Mouse (Mus musculus): ENCODE data around the gene Trappc12. TPM values are rescaled to one million over a fixed set of nuclear protein-coding genes. Genes with fewer than 3 reads are reported as not detected.

The Trappc12 gene
- polyA plus RNA-seq, 1 experiment from 2014 or later = 42.5 TPM

DNA sequence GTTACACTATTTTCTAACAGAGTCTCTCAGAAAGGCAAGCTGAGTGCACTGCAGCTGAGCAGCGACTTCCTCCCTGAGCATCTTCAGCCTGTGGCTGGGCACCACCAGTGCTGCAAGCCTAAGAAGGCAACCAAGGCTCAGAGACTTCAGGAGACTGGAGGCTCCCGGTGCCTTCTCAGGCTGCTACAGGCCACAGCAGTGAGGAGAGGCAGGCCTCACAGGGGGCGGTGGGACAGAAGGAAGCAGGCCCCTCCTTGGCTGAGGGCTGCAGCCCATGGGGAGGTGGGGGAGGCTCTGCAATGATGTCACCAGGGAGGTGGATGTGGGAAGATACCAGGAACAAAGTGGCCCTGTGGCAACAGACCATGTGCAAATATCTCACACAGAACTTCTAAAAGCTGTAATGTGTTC, 50.2 kb downstream of the Trappc12 start:
- Histone ChIP-seq H3K4me1 (peaks cover 25% of the 10 kb centered on the region), H3K36me3 (peaks cover 24% of the 10 kb centered on the region), H3K27me3 (no peaks in the 10 kb centered on the region), H3K27ac (peak overlapping the region; percentile 19), H3K9me3 (replicated peaks) (no peaks in the 10 kb centered on the region), H3K4me2 (no peak overlapping the region), H3K4me3 (replicated peaks) (no peak overlapping the region), H3K9ac (no peak overlapping the region)
- WGBS = 32% methylated on average over 3 of the region's 3 CpGs
- no peak for ATAC-seq (replicated peaks; ENCODE audit: low FRiP score)

DNA sequence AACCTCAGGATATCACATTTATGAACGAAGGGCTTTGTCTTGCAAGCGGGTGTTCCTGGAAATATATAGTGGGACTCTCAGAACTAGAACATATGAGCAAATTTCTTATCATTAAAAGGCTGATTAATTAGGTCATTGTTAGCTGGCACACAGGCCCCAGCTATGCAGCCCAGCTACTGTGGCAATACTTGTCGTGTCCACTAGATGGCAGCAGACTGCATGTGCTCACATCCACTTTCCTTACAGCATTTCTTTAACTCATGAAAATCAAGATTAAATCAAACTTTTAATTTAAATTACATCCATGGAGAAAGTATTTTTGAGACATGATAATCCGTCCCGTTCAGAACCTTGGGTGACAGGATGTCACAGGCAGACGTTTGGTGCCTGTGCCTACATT, 50.6 kb downstream of the Trappc12 start:
- Histone ChIP-seq H3K9ac (no peak overlapping the region), H3K27ac (no peak overlapping the region; the same call in 1 of the 2 replicates), H3K27me3 (no peaks in the 10 kb centered on the region), H3K36me3 (peaks cover 28% of the 10 kb centered on the region), H3K4me3 (replicated peaks) (no peak overlapping the region), H3K4me2 (no peak overlapping the region), H3K4me1 (peaks cover 20% of the 10 kb centered on the region), H3K9me3 (replicated peaks) (no peaks in the 10 kb centered on the region)
- WGBS = 9% methylated on average over 6 of the region's 6 CpGs
- no peak for ATAC-seq (replicated peaks; ENCODE audit: low FRiP score)

DNA sequence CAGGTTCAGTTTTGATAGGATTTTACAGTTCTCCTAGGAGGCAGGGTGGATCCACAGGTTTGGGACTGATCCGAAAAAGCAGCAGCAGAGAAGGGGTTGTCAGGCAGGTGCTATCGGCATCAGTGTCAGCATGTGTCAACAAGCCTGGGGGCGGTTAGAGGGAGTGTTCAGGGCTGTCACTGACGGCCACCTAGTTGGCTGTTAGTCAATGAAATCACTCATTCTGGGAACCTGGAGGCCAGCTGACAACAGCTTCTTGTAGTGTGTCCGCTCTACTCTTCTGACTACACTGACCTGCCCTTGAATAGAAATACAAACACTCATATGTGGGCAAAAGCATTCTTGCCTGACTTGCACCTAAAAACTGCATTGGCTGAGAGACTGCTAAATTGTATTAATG, 51.2 kb downstream of the Trappc12 start:
- Histone ChIP-seq H3K4me1 (peaks cover 14% of the 10 kb centered on the region), H3K9me3 (replicated peaks) (no peaks in the 10 kb centered on the region), H3K27me3 (no peaks in the 10 kb centered on the region), H3K9ac (no peak overlapping the region), H3K4me3 (replicated peaks) (no peak overlapping the region), H3K4me2 (no peak overlapping the region), H3K36me3 (peaks cover 33% of the 10 kb centered on the region), H3K27ac (no peak overlapping the region)
- WGBS = 73% methylated on average over 5 of the region's 5 CpGs
- ATAC-seq (replicated peaks; ENCODE audit: low FRiP score) = no peak

DNA sequence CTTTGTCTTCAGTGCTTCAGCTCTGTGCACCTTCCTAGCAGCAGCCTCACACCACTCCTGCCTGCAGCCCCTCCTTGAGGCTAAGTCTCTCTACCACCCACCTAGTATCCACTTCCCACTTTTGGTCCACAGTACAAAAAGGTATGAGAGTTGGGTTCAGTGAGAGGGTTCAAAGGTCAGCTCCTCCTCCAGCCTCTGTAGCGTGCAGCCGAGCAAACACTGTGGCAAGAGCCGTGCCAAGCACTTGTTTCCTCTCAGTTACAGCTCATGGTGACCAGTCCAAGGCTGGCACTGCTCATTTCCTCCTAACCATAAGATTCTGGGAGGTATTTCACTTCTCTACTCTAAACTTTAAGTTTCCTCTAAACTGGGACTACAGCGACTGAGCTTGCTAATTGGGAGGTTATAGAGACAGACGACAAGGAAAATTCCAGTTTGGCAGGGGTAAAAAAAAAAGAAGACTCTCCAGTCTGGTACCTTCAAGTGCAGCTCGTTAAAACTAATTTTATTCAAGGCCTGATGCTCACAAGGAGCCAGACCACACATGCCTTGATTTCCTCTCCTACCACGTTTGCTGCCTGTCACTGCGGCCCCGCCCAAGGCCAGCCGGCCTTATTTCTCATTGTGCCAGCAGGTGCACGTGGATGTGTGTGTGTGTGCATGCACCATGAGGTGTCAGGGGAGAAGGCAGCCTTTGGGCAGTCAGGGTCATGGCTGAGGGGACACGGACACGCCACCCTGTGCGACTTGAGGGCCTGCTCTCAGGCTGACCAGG, 52.3 kb downstream of the Trappc12 start:
- no peak for ATAC-seq (replicated peaks; ENCODE audit: low FRiP score)
- H3K27ac ChIP-seq = no peak overlapping the region
- WGBS = 75% methylated on average over 14 of the region's 14 CpGs

DNA sequence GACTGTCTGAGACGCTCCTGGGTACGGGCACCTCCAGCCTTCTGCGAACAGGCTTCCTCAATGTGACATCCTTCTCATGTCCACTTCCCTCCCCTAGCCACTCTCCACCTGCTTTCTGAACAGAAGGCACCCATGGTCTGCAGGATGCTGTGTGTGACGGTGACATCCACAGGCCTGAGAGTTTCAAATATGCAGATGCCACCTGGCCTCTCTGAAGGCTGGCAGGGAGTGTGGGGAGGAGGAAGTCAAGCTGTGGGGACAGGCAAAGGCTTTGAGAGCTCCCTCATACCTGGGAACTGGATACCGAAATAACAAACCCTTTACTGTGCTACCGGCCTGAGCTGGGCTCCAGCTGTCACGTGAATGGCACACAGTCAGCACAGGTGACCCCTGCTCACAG, 55.5 kb downstream of the Trappc12 start:
- H3K9ac ChIP-seq = no peak overlapping the region
- no peak overlapping the region for H3K27ac ChIP-seq
- no peak overlapping the region for H3K4me2 ChIP-seq
- peaks cover 54% of the 10 kb centered on the region for H3K36me3 ChIP-seq
- no peaks in the 10 kb centered on the region for H3K9me3 ChIP-seq (replicated peaks)
- no peak overlapping the region for H3K4me3 ChIP-seq (replicated peaks)
- 88% methylated on average over 7 of the region's 7 CpGs for WGBS
- ATAC-seq (replicated peaks; ENCODE audit: low FRiP score) = no peak
- 0 out of 2 replicates have a peak, but pooled peaks cover 4% of the 10 kb centered on the region for H3K4me1 ChIP-seq
- no peaks in the 10 kb centered on the region for H3K27me3 ChIP-seq

More for the DNA sequence above, 52.3 kb downstream of the Trappc12 start:
- Histone ChIP-seq H3K27me3 (no peaks in the 10 kb centered on the region), H3K4me3 (replicated peaks) (no peak overlapping the region), H3K9ac (no peak overlapping the region), H3K4me2 (no peak overlapping the region), H3K36me3 (peaks cover 31% of the 10 kb centered on the region), H3K9me3 (replicated peaks) (no peaks in the 10 kb centered on the region), H3K4me1 (peaks cover 13% of the 10 kb centered on the region; the same call in 1 of the 2 replicates)

DNA sequence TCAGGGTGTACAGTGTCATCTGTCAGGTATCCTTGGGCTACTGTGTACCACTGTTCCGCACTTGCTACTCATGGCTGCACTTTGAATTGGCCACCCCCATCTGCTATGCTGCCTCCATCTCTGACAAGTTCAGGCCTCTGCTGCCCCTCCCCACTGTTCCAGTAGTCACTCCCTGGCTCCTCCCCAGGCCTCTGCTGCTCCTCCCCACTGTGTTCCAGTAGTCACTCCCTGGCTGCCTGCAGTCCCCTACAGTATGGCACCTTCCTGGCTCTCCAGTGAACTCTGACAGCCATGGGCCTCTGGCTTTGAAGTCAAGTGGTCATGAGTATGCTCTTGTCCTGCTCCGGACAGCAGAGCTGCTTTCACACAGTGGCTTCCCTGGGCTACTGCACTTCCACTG, 56.0 kb downstream of the Trappc12 start:
- Histone ChIP-seq H3K36me3 (peaks cover 60% of the 10 kb centered on the region), H3K9me3 (replicated peaks) (no peaks in the 10 kb centered on the region), H3K4me3 (replicated peaks) (no peak overlapping the region), H3K27ac (no peak overlapping the region), H3K4me1 (0 out of 2 replicates have a peak, but pooled peaks cover 4% of the 10 kb centered on the region), H3K4me2 (no peak overlapping the region), H3K27me3 (no peaks in the 10 kb centered on the region), H3K9ac (no peak overlapping the region)
- ATAC-seq (replicated peaks; ENCODE audit: low FRiP score) = no peak
- 68% methylated on average over 2 of the region's 2 CpGs for WGBS

DNA sequence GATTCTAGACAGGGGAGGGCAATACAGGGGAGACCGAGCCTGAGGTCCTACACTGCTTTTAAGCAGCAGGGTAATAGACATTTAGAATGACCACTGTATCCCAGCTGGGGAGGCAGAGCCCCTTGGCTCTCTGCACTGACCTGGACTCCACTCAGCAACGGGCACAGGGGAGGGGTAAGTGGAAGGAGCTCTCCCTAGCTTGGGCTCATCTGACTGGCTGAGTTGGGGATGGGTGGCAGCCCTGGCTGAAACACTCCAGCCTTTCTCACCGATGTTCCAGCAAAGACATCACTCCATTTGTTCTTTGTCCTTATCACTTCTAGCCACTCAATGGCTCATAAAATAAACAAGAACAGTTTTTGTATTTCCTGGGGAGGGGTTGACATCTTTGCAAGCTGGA, 56.5 kb downstream of the Trappc12 start:
- no peak overlapping the region for H3K9ac ChIP-seq
- H3K9me3 ChIP-seq (replicated peaks) = no peaks in the 10 kb centered on the region
- ATAC-seq (replicated peaks; ENCODE audit: low FRiP score) = no peak
- no peaks in the 10 kb centered on the region for H3K27me3 ChIP-seq
- 69% methylated on average over 3 of the region's 3 CpGs for WGBS
- no peak overlapping the region for H3K4me3 ChIP-seq (replicated peaks)
- no peak overlapping the region for H3K27ac ChIP-seq
- H3K4me2 ChIP-seq = no peak overlapping the region
- peaks cover 64% of the 10 kb centered on the region for H3K36me3 ChIP-seq
- 0 out of 2 replicates have a peak, but pooled peaks cover 4% of the 10 kb centered on the region for H3K4me1 ChIP-seq

DNA sequence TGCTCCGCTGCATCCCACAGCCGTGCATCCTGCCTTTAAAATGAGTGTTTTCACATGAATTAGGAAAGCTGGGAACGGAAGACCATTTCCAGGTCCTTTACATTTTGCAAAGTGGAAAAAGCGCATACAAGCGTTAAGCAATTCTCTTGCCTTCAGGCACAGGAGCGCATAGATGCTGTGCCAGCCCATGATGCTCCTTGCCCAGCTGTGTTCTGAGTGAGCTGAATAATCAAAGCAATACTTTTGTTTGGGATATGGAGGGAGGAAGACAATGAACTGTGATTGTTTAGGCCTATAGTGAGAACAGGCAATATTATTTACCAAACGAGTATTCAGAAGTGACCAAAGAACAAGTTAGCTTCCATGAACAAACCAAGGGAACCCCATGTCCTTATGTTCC, 59.5 kb downstream of the Trappc12 start:
- no peak for ATAC-seq (replicated peaks; ENCODE audit: low FRiP score)
- H3K4me3 ChIP-seq (replicated peaks) = no peak overlapping the region
- H3K9ac ChIP-seq = no peak overlapping the region
- no peaks in the 10 kb centered on the region for H3K9me3 ChIP-seq (replicated peaks)
- H3K27ac ChIP-seq = no peak overlapping the region
- peaks cover 54% of the 10 kb centered on the region for H3K36me3 ChIP-seq
- H3K4me1 ChIP-seq = no peaks in the 10 kb centered on the region
- H3K4me2 ChIP-seq = no peak overlapping the region
- H3K27me3 ChIP-seq = no peaks in the 10 kb centered on the region
- 91% methylated on average over 7 of the region's 7 CpGs for WGBS

DNA sequence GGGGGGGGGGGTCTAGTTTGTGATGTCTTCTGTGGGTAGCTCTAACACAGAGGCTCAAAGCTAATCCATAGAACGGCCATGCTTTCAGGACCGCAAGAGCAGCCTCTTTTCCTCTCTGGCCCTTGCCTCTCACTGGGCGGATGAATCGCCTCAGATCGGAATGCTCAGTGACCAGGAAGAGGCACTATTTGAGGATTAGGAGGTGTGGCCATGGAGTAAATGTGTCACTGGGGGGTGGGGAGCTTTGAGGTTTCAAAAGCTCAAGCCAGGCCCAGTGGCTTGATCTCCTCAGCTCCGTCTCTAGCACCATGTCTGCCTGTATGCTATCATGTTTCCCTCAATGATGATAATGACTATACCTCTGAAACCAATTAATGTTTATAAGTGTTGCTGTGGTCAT, 61.3 kb downstream of the Trappc12 start:
- no peaks in the 10 kb centered on the region for H3K4me1 ChIP-seq
- H3K4me2 ChIP-seq = no peak overlapping the region
- H3K9ac ChIP-seq = no peak overlapping the region
- no peak for ATAC-seq (replicated peaks; ENCODE audit: low FRiP score)
- H3K27ac ChIP-seq = no peak overlapping the region
- peaks cover 42% of the 10 kb centered on the region for H3K36me3 ChIP-seq
- 93% methylated on average over 6 of the region's 6 CpGs for WGBS
- H3K27me3 ChIP-seq = no peaks in the 10 kb centered on the region
- no peaks in the 10 kb centered on the region for H3K9me3 ChIP-seq (replicated peaks)
- H3K4me3 ChIP-seq (replicated peaks) = no peak overlapping the region

DNA sequence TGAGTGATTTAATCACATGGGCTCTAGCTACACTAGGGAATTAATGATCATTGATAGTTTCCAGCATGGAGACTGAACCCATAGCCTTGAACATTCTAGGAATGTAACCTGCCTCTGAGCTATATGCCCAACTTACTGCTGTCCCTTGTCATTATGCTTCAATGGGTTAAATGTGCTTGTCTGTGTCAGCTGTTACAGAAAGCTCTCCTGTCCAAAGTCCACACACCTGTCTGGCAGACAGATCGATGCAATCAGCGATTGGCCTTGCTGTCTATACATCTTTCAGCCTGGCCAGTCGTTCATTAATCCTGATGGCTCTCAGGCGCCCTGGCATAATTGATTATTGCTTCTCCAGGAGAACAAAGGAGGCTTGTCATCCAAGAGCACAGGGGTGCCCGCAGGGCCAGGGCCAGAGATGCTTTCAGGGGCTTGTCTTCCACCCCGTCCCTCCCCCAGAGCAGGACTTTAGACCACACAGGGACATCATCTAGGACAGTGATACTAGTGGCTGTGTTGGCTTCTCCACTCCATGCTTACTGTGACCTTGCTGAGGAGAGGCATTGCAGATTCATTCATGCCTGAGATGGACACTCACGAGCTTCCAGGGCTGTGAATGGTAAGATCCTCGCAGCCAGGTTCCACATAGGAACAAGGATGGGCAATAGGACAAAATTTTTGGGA, 63.9 kb downstream of the Trappc12 start:
- WGBS = 68% methylated on average over 8 of the region's 8 CpGs
- ATAC-seq (replicated peaks; ENCODE audit: low FRiP score) = no peak
- Histone ChIP-seq H3K4me3 (replicated peaks) (no peak overlapping the region), H3K4me1 (no peaks in the 10 kb centered on the region), H3K36me3 (peaks cover 52% of the 10 kb centered on the region), H3K9ac (no peak overlapping the region), H3K27me3 (no peaks in the 10 kb centered on the region), H3K9me3 (replicated peaks) (no peaks in the 10 kb centered on the region), H3K4me2 (no peak overlapping the region), H3K27ac (no peak overlapping the region)

DNA sequence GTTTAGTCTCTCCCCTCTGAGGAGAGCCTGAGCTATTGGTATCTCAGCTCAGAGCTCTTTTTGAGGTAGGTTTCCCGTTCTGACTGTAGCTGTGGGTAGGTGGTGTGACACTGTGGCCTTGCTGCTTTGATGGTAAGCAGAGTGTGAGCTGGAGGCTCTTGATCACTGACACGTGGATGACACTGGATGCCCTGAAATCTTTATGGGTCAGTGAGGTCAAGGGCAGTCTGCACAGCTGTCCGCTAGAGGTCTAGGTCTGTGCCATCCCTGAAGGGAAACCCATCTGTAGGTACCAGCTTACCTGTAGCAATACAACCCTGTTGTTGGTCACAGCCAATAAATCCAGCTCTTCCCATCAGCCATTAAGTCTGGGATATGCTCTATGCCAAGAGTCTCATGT, 64.5 kb downstream of the Trappc12 start:
- no peak for ATAC-seq (replicated peaks; ENCODE audit: low FRiP score)
- Histone ChIP-seq H3K36me3 (peaks cover 52% of the 10 kb centered on the region), H3K4me3 (replicated peaks) (no peak overlapping the region), H3K9ac (no peak overlapping the region), H3K27me3 (no peaks in the 10 kb centered on the region), H3K27ac (no peak overlapping the region), H3K9me3 (replicated peaks) (no peaks in the 10 kb centered on the region), H3K4me2 (no peak overlapping the region), H3K4me1 (no peaks in the 10 kb centered on the region)
- 41% methylated on average over 3 of the region's 3 CpGs for WGBS

DNA sequence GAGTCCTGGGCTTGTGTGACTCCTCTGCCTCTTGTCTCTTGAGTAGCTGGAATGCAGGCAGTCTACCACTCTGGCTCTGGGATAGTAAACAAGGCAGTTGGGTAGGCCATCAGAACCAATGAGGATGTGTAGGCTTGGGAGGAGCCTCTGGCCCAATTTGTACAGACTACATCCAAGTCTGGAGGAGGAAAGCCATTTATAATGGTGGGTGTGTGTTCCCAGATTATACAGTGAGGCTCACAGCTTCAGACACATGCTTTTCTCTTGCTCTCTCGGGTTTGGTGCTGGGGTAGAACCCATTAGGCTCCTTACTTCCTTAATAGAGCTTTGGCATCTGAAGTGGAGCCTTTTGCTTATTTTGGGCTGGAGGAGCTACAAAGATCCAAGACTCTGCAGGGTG, 65.6 kb downstream of the Trappc12 start:
- H3K27me3 ChIP-seq = no peaks in the 10 kb centered on the region
- H3K9me3 ChIP-seq (replicated peaks) = no peaks in the 10 kb centered on the region
- no peak overlapping the region for H3K4me2 ChIP-seq
- H3K9ac ChIP-seq = no peak overlapping the region
- WGBS = 97% methylated on average over 1 of the region's 1 CpGs
- H3K4me1 ChIP-seq = no peaks in the 10 kb centered on the region
- H3K4me3 ChIP-seq (replicated peaks) = no peak overlapping the region
- no peak for ATAC-seq (replicated peaks; ENCODE audit: low FRiP score)
- H3K36me3 ChIP-seq = peaks cover 52% of the 10 kb centered on the region
- H3K27ac ChIP-seq = no peak overlapping the region
